ENCODE assay signal across 16 mouse cellular contexts in genomic region chr2:92299896-92300295, GRCm38 (mm10).
DNase-seq lines count a peak whose midpoint lies in the region; ATAC-seq lines count a peak whose summit lies in the region.
"Had no signal": no experiment of that assay in that cellular context is flagged by ENCODE, and none has a peak within 500 bp of the region (broad histone marks: within the 10 kb centered on the region; RNA-seq: fewer than 3 reads in every experiment).

No protein-coding gene starts in this region.

- peaks cover 11% of the 10 kb centered on the region for H3K4me1 ChIP-seq in forebrain, embryonic 12.5 days
- no peaks in the 10 kb centered on the region; the same call in 1 of the 2 replicates for H3K4me1 ChIP-seq in forebrain, embryonic 11.5 days (replicated peaks; ENCODE audit: control insufficient read depth, insufficient read depth, low read length)
- peaks cover 55% of the 10 kb centered on the region for H3K4me1 ChIP-seq in megakaryocyte, embryonic 14.5 days

- H3K36me3 ChIP-seq in forebrain, embryonic 12.5 days (replicated peaks), result no peaks in the 10 kb centered on the region
- no peaks in the 10 kb centered on the region for H3K36me3 ChIP-seq in forebrain, embryonic 11.5 days (ENCODE audit: control insufficient read depth, insufficient read depth, low read length)
- no peaks in the 10 kb centered on the region for H3K36me3 ChIP-seq in megakaryocyte, embryonic 14.5 days (replicated peaks; ENCODE audit: low read length)
- H3K36me3 ChIP-seq: heart, embryonic 13.5 days had no signal

- no peak overlapping the region for H3K4me2 ChIP-seq in forebrain, embryonic 12.5 days
- H3K4me2 ChIP-seq in forebrain, embryonic 11.5 days (ENCODE audit: low read depth, low read length, severe bottlenecking), result no peak overlapping the region
- H3K4me2 ChIP-seq: heart, embryonic 13.5 days had no signal

- H3K4me3 ChIP-seq in forebrain, embryonic 12.5 days (replicated peaks), result no peak overlapping the region
- H3K4me3 ChIP-seq in forebrain, embryonic 11.5 days (ENCODE audit: low read depth, low read length), result no peak overlapping the region
- peak overlapping the region; percentile 88 for H3K4me3 ChIP-seq in megakaryocyte, embryonic 14.5 days (replicated peaks)
- H3K4me3 ChIP-seq: heart, embryonic 13.5 days had no signal

- no peak for DNase-seq in forebrain, embryonic 11.5 days (ENCODE audit: low spot score)
- DNase-seq in 3T3-L1 (ENCODE audit: low read depth, low spot score), result peak; percentile 35
- DNase-seq in c-Kit-positive CD71-negative TER-119-negative erythroid progenitor cells, embryonic 14.5 days (ENCODE audit: low read depth), result peak; percentile 32
- no peak for DNase-seq in urinary bladder, adult 2 months (ENCODE audit: low spot score)
- DNase-seq in Muller cell, postnatal 12 days (ENCODE audit: inconsistent ontology term), result no peak
- no peak for DNase-seq in spleen, adult 12 weeks (ENCODE audit: low spot score)
- DNase-seq: adrenal gland, postnatal 25 days; cerebellum, adult 18-20 months; kidney, postnatal 14 days; liver; lung, postnatal 10 days; thymus, postnatal 14 days had no signal

- ATAC-seq in forebrain, embryonic 12.5 days (ENCODE audit: low FRiP score), result no peak
- no peak for ATAC-seq in forebrain, embryonic 11.5 days (replicated peaks; ENCODE audit: low FRiP score)
- ATAC-seq: inflammation-experienced regulatory T-cells, adult 6 months had no signal

- H3K27me3 ChIP-seq in forebrain, embryonic 12.5 days, result no peaks in the 10 kb centered on the region
- no peaks in the 10 kb centered on the region for H3K27me3 ChIP-seq in forebrain, embryonic 11.5 days (ENCODE audit: control insufficient read depth, insufficient read depth, low read length)
- no peaks in the 10 kb centered on the region for H3K27me3 ChIP-seq in megakaryocyte, embryonic 14.5 days (replicated peaks)
- H3K27me3 ChIP-seq: heart, embryonic 13.5 days had no signal

- H3K9ac ChIP-seq in forebrain, embryonic 12.5 days, result no peak overlapping the region
- no peak overlapping the region for H3K9ac ChIP-seq in forebrain, embryonic 11.5 days (ENCODE audit: low read length)
- H3K9ac ChIP-seq: heart, embryonic 13.5 days had no signal

- no peaks in the 10 kb centered on the region for H3K9me3 ChIP-seq in forebrain, embryonic 12.5 days
- H3K9me3 ChIP-seq in forebrain, embryonic 11.5 days (ENCODE audit: control insufficient read depth, low read length), result no peaks in the 10 kb centered on the region
- no peaks in the 10 kb centered on the region for H3K9me3 ChIP-seq in megakaryocyte, embryonic 14.5 days
- H3K9me3 ChIP-seq: heart, embryonic 13.5 days had no signal

- 43% methylated on average over 10 of the region's 10 CpGs for WGBS in forebrain, embryonic 12.5 days
- 49% methylated on average over 10 of the region's 10 CpGs for WGBS in forebrain, embryonic 11.5 days

- H3K27ac ChIP-seq in forebrain, embryonic 12.5 days, result peak overlapping the region; percentile 31; the same call in 1 of the 2 replicates
- H3K27ac ChIP-seq in forebrain, embryonic 11.5 days (ENCODE audit: low read depth, low read length), result no peak overlapping the region
- H3K27ac ChIP-seq: heart, embryonic 13.5 days had no signal

Comparison
In these comparisons a context has a peak if more than half of its experiments do, and no peak if none do; other contexts are left out.
1. DNase-seq: peak in 3T3-L1 (single experiment) and c-Kit-positive CD71-negative TER-119-negative erythroid progenitor cells, embryonic 14.5 days (single experiment); none in forebrain, embryonic 11.5 days (single experiment), urinary bladder, adult 2 months (single experiment), Muller cell, postnatal 12 days (single experiment) and spleen, adult 12 weeks (single experiment).